Mouse (Mus musculus) frontal cortex, postnatal 14 days (tissue): ENCODE measurements around the gene Heatr5b.
"Not testable (repeated sequence)": the region's sequence is repeated elsewhere in the genome, so short reads cannot be mapped to it uniquely, and the experiment has no call there.

Experiments
- DNase-seq, 2 experiments: peaks; one replicate each; pipeline ENCODE4 v3.0.0; 2022; ENCODE audit warnings: low spot score in 2 of 2

Gene Heatr5b

GRCm38 (mm10) chr17:78834856-78835835 is at the start of gene Heatr5b, which contains the start of gene Gpatch11:
Heatr5b (minus strand) TSS chr17:78835364.
Gpatch11 (plus strand) TSS chr17:78835567.
- DNase-seq = peak; percentile 94

GRCm38 (mm10) chr17:78883291-78883690 is 48.1 kb upstream of the Heatr5b start:
- no peak for DNase-seq

DNA sequence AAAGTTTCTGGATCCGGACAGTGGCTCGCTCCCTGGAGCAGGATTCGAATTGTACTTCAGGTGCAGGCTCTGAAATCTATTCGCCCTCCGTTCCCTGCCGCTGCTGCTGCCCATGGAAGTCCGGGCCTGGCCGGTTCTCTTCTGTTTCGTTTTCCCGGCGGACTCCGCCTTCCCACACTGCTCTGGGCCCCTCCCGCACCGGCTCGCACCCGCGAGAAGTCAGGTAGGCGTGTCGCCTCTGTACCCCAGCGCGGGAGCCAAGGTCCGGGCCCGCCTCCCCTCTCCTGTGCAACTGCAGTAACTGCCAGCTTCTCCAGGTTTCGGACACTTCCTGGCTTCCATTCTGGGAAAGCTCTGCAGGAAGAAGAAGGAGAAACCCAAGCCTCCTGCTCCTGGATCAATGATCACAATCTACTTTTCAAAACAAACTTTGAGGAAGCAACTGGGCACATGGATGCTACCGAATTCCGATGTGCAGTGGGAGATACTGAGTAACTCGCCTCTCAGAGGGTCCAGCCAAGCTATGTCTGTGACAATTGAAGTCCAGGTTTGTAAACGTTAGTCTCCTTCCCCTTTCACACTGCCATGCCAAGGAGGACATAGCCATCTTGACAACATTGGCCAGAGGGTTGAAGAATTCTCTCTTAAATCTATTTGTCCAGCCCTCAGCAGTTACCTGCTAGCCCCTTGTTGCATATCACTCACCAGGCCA is 47.4 kb upstream of the Heatr5b start, which contains the start of gene Eif2ak2:
Eif2ak2 (minus strand) TSS at position 173 of the 712 bp plus-strand sequence.
- DNase-seq = peak; percentile 16 to 40

GRCm38 (mm10) chr17:78881878-78882304 is 46.7 kb upstream of the Heatr5b start:
- no peak for DNase-seq

- no peak for DNase-seq
Observed at GRCm38 (mm10) chr17:78873886-78874285, 38.7 kb upstream of the Heatr5b start.

GRCm38 (mm10) chr17:78856243-78856642 is 21.1 kb upstream of the Heatr5b start:
- DNase-seq = no peak

DNA sequence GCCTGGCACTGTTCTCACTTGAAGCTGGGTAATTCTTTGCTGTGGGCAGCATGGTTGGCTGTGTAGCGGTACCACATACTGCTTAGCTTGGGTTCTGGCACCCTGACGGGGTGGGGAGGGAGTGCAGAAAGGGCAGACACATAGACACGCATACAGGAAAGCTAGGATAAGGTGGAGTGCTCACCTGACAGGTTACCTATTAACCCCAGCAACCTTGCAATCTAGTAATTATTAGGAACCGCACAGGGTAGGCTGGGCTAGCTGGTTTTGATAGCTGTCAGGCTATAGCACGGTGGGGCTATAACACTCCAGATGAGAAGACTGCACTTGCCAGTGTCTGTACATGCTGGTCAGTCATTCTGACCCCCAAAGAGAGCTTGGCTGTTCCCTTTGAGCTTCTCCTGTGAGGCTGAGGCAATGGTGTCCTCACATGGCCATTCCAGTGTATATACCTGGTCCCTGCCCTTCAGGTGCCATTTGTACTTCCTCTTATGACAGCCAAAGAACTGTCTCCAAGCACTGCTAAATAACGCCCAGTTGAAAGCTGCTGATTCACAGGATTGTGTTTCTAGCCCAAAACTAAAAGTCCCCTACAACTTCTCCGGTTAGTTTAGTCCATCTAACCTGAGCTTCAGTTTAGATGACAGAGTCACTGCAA is 7.2 kb upstream of the Heatr5b start:
- no peak for DNase-seq

DNA sequence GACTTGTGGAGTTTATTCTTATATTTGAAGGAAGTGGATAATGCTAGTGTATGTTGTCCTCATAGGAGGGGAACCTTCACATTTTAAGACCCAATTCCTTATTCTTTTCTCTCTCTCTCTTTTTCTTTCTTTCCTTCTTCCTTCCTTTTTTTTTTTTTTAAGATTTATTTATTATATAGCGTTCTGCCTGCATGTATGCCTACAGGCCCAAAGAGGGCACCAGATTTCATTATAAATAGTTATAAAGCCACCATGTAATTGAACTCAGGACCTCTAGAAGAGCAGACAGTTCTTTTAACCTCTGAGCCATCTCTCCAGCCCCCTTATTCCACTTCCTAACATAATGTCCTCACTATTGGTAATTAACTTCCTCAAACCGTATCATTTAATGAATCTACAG is 892 bp upstream of the Heatr5b start:
- no peak for DNase-seq

GRCm38 (mm10) chr17:78824346-78824745 is 10.8 kb downstream of the Heatr5b start:
- no peak for DNase-seq

DNA sequence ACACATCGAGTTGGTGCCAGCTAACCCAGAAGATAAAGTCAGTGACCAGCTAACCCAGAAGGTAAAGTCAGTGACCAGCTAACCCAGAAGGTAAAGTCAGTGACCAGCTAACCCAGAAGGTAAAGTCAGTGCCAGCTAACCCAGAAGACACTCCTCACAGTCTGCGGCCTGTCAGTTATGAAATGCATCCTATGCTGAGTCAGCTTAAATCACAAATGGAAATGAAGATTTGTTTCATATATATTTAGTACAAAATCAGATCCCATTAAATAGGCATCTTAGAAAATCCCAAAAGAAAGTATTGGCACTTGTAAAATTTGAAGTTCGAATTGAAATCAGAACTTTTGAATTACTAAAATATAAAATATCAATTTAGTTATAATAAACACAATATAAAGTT is 25.6 kb downstream of the Heatr5b start:
- DNase-seq = no peak

DNA sequence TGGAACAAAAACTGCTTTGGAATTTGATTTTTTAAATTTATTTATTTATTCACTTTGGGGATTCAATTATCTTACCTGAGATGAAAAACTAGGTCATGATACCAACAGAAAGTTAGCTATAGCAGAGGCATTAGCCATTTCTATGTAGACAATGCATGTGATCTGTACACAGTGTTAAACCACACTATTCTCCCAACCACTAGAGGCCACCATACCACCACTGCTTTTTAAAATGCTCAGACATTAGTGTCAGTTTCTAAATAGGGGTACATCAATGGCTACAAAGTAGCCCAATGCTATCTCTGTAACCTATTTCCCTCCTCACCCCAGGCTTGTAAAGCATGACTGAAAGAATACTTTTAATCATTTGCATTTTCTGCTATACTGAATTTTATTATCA is 26.1 kb downstream of the Heatr5b start:
- no peak for DNase-seq

GRCm38 (mm10) chr17:78797222-78797621 is 37.9 kb downstream of the Heatr5b start:
- no peak for DNase-seq

- no peak for DNase-seq
Observed at GRCm38 (mm10) chr17:78794390-78794789, 40.8 kb downstream of the Heatr5b start.

DNA sequence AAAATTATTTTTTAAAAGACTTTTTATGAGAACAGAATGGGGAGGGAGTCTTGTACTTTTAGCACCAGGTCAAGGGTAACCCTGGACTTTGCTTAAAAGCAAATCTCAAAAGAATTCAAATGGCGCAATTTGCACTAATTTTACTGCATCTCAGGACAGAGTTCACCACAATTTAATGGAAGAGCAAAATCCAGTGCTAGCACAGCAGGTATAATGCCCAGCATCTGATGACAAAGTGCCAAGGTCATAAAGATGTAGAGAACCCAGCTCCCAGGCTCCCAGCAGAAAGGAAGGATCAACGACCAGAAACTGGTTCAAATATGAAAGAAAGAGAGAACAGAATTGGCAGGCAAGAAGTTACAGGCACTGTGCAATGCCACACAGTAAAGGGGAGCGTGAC is 43.0 kb downstream of the Heatr5b start:
- no peak for DNase-seq

DNA sequence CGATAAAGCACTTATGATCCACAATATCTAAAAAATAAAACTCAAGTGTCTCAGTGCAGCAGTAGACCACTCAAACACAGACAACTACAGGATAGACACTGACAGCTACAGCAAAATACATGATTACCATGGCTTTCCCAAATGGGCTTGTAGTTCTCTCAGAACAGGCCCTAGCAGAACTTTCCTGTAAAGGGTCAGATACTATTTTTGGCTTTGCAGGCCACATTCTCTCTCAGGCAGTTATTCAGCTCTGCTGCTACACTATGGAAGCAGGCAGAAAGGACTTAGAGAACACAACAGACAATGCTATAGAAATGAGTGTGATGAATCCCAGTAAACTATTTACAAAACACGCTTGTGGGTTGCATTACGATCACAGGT is 43.5 kb downstream of the Heatr5b start:
- no peak for DNase-seq

DNA sequence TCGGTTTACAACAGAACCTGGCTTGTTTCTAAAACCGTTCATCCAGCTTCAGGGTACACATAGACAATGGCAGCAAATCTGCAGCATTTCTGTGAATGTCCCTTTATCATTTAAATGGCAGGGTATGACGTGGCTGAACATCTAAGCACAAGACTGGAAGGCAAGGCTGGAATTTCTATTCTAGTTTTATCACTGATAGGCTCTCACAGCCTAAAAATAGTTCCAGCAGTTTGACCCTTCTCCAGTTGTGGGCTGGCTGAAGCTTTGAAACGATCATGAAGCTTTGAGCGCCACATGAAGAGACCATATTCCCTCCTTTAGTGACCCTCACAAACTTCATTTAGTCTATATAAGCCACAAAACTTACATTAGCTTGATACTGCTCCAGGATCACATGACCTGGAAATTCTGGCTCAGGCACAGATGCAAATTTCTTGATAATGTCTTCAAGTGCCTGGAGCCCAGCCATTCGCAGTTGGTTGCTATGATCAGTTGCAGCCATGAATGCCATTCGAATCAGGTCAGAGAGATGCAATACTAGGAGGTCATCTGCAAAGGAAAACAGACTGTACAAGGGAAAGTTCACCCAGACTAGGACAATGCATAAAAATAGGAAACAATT is 44.0 kb downstream of the Heatr5b start:
- DNase-seq = no peak

GRCm38 (mm10) chr17:78788273-78788672 is 46.9 kb downstream of the Heatr5b start:
- not testable (repeated sequence) for DNase-seq

DNA sequence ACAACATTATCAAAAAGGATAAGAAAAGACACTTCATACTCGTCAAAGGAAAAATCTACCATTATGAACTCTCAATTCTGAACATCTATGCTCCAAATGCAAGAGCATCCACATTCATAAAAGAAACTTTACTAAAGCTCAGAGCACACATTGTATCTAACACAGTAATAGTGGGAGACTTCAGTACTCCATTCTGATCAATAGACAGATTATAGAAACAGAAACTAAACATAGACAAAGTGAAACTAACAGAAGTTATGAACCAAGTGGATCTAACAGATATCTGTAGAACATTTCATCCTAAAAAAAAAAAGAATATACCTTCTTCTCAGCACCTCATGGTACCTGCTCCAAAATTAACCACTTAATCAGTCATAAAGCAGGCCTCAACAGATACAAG is 56.4 kb downstream of the Heatr5b start:
- no peak for DNase-seq

DNA sequence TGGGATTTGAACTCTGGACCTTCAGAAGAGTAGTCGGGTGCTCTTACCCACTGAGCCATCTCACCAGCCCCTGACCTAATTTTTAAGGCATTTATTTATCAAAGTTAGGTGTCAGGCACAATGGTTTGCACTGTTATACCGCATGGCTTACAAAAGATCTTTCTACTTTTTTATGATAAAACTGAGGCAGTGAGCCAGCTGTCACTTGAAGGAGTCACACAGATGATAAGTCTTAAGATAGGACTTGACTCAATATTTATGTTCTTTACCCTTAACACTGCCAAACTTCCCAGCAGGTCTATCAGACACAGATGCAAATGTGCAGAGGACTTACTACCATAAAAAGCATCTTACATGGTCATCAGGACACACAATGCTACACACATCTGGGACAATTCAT is 62.8 kb downstream of the Heatr5b start:
- no peak for DNase-seq

DNA sequence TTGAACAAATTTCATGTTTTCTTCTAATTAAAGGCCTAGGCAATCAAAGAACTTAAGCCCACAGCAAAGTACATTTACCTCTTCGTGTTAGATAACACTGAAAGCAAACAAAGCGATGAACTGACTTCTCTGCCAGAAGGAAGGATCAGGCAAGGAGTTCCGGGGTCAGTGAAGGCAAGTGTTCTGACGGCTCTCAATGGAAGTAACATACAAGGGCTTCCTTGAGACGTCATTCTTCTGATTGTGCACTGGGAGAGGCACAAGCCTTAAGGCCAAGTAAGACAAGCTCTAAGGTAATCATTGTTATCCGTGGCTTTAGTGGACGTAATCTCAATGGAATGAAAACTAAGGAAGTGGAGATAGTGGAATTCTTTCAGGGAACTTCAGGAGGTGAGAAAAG is 64.2 kb downstream of the Heatr5b start:
- DNase-seq = no peak

GRCm38 (mm10) chr17:78769341-78769740 is 65.8 kb downstream of the Heatr5b start:
- DNase-seq = no peak

DNA sequence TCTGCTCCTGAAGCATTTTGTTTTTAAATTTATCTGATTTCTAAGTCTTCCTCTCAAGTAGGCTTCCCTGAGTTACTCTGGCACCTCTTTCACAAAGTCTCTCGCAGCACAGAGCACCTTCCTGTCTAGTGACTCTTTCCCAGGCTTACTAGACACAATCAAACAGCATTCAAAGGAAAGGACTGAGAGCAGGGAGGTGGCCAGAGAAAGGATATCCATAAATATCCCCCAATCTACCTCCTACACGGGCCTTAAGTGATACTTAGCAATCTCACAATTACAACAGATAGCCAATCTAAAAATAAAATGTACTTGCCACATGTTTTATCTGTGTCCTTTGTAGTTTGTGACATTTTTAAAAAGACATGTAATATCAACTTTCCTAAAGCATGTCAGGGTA is 66.2 kb downstream of the Heatr5b start:
- no peak for DNase-seq
